Mouse (Mus musculus): Measurements from ENCODE around the gene Tdrd1. TPM values are rescaled to one million over a fixed set of nuclear protein-coding genes. Genes with fewer than 3 reads are reported as not detected.

Tdrd1 gene
- total RNA-seq, 2 experiments from 2014 or later = not detected

DNA sequence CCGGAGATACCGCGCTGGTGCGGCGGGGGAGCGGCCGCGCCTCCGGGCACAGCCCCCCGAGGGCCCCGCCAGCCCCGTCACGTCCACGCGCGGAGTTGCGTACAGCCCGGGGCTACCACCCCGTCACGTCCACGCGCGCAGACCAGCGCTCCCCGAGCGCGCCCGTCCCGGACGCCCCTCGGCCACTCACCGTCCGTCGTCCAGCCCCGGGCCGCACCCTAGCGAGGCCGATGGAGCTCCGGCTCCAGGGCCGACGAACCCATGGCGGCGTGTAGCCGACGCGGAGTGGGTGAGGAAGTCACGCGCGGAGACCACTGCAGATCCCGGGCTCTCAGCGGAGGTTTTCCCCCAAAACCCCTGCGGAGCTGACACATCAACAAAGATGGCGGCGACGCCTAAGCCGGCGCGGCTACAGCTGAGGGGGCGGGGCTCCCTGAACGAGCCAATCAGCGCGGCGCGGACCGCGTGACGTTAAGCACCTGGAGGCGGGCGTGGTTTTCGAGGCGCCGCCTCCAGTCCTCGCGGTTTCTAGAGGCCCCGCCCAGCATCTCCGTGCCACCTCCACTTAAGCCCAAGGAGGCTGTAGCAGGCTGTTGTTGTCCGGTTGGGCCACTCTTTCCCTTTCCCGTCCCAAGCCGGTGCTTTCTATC, 4.1 kb upstream of the Tdrd1 start, which contains the start of gene Ccdc186:
Gene Ccdc186, minus strand, starts transcription at position 393 of the 650 bp plus-strand sequence.
- peak; percentile 98 for ATAC-seq (replicated peaks; ENCODE audit: low FRiP score, low TSS enrichment, poor library complexity, severe bottlenecking)

DNA sequence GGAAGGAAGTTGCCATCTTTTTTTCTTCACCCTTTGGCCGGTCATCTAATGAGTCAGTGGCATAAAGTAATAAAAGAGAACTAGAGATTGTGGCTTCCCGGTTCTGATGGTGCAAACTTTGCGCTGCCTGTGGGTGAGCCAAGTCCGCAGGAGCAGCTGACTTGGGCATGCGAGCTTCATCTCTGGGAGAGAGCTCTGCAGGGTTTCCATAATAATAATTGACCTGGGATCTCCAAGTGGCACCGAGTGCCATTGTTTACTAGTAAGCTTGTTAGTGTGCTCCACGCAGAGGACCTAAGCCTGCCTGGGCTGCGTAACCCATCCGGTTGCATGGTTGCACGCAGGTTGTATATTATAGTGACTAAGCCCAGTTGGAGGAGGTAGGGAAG, 3.6 kb upstream of the Tdrd1 start:
- peak; percentile 57 for ATAC-seq (replicated peaks; ENCODE audit: low FRiP score, low TSS enrichment, poor library complexity, severe bottlenecking)

DNA sequence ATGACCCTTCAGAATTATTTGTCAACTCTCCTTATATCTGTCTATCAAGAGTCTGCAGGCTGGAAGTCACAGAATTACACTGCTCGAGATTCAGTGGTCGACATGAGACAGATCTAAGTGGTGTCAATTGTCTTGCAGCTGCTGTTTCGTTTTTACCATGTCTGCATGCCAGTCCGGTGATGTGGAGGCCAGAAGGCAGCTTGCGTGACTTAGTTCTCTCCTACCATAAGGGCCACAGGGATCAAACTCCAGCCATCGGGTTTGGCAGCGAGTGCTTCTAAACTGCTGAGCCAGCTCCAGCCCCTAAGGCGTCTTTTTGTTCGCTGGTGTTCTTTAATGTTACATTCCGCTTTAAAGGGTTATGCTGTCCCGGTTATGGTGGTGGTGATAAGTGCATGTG, 2.3 kb downstream of the Tdrd1 start:
- ATAC-seq (replicated peaks; ENCODE audit: low FRiP score, low TSS enrichment, poor library complexity, severe bottlenecking) = no peak

- ATAC-seq (replicated peaks; ENCODE audit: low FRiP score, low TSS enrichment, poor library complexity, severe bottlenecking) = no peak
Observed at GRCm38 (mm10) chr19:56829267-56829666, 3.3 kb downstream of the Tdrd1 start.

- ATAC-seq (replicated peaks; ENCODE audit: low FRiP score, low TSS enrichment, poor library complexity, severe bottlenecking) = no peak
Observed at GRCm38 (mm10) chr19:56830163-56830562, 4.2 kb downstream of the Tdrd1 start.

GRCm38 (mm10) chr19:56835340-56835739, 9.3 kb downstream of the Tdrd1 start:
- no peak for ATAC-seq (replicated peaks; ENCODE audit: low FRiP score, low TSS enrichment, poor library complexity, severe bottlenecking)

- no peak for ATAC-seq (replicated peaks; ENCODE audit: low FRiP score, low TSS enrichment, poor library complexity, severe bottlenecking)
Observed at GRCm38 (mm10) chr19:56838942-56839706, 13.1 kb downstream of the Tdrd1 start.

- ATAC-seq (replicated peaks; ENCODE audit: low FRiP score, low TSS enrichment, poor library complexity, severe bottlenecking) = no peak
Observed at GRCm38 (mm10) chr19:56842974-56843373, 17.0 kb downstream of the Tdrd1 start.

DNA sequence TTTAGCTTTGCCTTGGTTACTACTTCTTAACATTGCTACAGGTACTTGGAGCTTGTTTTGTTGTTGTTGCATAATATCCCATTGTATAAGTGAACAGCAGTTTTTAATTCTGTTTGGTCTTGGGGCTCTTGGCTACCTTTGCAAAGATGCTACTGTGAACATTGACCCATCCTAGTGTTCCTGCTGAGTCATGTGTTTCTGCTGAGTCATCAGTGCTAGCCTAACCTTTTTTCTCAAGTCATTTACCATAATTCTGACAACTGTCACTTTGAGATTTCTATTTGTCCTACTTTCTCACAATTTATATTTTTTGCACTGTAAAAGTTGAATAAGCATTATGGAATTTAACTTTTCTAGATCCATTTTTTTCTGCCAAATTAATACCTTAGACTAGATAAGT, 26.6 kb downstream of the Tdrd1 start:
- ATAC-seq (replicated peaks; ENCODE audit: low FRiP score, low TSS enrichment, poor library complexity, severe bottlenecking) = no peak

- no peak for ATAC-seq (replicated peaks; ENCODE audit: low FRiP score, low TSS enrichment, poor library complexity, severe bottlenecking)
Observed at GRCm38 (mm10) chr19:56856455-56856854, 30.4 kb downstream of the Tdrd1 start.

- ATAC-seq (replicated peaks; ENCODE audit: low FRiP score, low TSS enrichment, poor library complexity, severe bottlenecking) = no peak
Observed at GRCm38 (mm10) chr19:56867701-56868100, 41.7 kb downstream of the Tdrd1 start.

- no peak for ATAC-seq (replicated peaks; ENCODE audit: low FRiP score, low TSS enrichment, poor library complexity, severe bottlenecking)
Observed at GRCm38 (mm10) chr19:56873816-56874600, 48.0 kb downstream of the Tdrd1 start, which contains the start of gene Vwa2. Gene Vwa2 (plus strand): TSS chr19:56874249.

DNA sequence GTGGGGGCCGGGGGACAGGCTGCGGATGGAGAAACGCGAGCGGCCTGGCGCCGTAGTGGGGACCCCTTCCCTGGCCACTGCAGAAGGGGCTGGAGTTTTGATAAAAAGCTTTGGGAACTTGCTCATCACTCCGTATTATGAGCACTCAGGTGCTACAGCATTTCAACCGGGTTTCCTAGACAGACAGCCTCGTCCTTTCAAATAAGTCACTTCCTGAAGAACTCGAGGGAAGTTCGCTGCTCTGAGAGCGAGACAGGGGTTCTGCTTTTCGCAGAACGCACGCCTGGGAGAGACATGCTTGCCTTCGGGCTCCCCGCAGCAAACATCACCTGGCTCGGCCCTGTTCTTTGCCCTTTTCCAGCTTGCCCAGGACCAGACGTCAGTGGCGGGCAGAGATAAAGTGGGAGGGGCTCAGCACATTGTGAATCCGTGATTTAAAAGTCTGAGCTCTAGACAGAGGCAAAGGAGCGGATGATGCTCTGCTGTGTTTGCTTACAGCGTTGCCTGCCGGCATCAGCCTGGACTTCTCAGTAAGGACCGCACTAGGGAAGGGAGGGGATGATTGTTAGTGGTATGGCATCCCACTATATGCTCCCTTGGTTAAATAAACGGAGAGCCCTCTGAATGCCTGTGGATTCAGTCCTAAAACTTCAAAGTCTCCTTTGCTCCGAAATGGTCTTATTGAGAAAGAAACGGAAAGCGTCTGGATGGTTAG, 48.7 kb downstream of the Tdrd1 start:
- no peak for ATAC-seq (replicated peaks; ENCODE audit: low FRiP score, low TSS enrichment, poor library complexity, severe bottlenecking)

GRCm38 (mm10) chr19:56877364-56877763, 51.4 kb downstream of the Tdrd1 start:
- ATAC-seq (replicated peaks; ENCODE audit: low FRiP score, low TSS enrichment, poor library complexity, severe bottlenecking) = no peak

GRCm38 (mm10) chr19:56887879-56888278, 61.9 kb downstream of the Tdrd1 start:
- ATAC-seq (replicated peaks; ENCODE audit: low FRiP score, low TSS enrichment, poor library complexity, severe bottlenecking) = no peak

DNA sequence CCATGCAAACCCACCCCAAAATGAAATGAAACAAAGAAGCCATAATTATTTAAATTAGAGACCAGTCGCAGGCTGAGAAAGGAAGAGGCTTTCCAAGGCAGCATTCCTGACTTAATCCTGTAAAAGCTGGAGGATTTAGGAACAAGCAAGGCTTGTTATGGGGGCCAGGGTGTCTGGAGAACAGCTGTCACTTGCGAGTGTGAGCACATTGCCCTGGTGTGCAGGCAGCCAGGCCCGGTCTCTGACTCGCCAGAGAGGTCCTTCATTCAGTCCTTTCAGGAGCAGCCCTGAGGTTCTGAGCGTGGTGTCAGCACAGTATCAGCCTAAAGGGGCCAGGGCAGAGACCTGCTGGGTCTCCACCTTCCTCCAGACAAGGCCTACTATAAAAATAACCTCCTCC, 62.6 kb downstream of the Tdrd1 start:
- no peak for ATAC-seq (replicated peaks; ENCODE audit: low FRiP score, low TSS enrichment, poor library complexity, severe bottlenecking)

- ATAC-seq (replicated peaks; ENCODE audit: low FRiP score, low TSS enrichment, poor library complexity, severe bottlenecking) = no peak
Observed at GRCm38 (mm10) chr19:56891438-56891837, 65.4 kb downstream of the Tdrd1 start.

DNA sequence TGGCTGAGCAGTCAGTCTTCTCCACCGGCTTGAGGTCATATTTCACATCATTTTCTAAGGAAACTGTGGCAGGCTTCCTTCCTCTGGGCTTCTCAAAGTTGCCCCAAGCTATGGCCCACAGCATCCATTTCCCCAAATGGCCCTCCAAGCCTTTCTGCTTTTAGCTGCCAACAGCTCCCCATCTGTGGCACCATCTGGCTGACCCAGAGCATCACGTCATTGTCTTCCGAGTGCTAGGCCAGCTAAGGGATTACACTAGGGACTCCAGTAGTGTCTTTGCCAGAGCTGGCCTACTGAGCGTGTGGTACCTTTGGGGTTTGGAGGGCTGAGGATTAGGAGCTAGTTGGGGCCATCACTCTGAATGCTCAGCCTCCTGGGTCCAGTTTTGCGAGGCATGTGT, 66.6 kb downstream of the Tdrd1 start:
- no peak for ATAC-seq (replicated peaks; ENCODE audit: low FRiP score, low TSS enrichment, poor library complexity, severe bottlenecking)

GRCm38 (mm10) chr19:56893326-56893725, 67.3 kb downstream of the Tdrd1 start:
- ATAC-seq (replicated peaks; ENCODE audit: low FRiP score, low TSS enrichment, poor library complexity, severe bottlenecking) = no peak

DNA sequence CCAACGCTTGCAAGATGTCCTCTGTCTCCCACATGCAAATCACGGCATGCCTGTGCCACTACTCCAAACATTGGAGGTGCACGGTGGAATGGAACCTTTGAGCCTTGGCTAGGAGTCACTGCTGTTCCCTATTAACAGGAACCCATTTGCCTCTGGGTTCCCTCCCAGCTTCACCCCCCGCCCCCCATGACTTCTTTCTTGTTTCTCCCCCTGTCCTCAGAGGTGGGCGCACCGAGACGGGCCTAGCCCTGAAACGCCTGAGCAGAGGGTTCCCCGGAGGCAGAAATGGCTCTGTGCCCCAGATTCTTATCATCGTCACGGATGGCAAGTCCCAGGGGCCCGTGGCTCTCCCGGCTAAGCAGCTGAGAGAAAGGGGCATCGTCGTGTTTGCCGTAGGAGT, 71.6 kb downstream of the Tdrd1 start:
- no peak for ATAC-seq (replicated peaks; ENCODE audit: low FRiP score, low TSS enrichment, poor library complexity, severe bottlenecking)
